Mouse (Mus musculus) left cerebral cortex, adult 8-10 months (tissue): ENCODE measurements at regions not wholly inside any gene's neighbourhood (a gene's known extent, or its start where the extent isn't known, plus 50 kb on each side); places are given as distances from the start of the nearest gene placed in this dataset.
A peak's percentile ranks its signal among the peaks of the same experiment; 100 is the strongest.

Experiments
- DNase-seq, 2 experiments: peaks; one replicate each; pipeline ENCODE4 v3.0.0; 2022; ENCODE audit warnings: low spot score in 2 of 2

DNA sequence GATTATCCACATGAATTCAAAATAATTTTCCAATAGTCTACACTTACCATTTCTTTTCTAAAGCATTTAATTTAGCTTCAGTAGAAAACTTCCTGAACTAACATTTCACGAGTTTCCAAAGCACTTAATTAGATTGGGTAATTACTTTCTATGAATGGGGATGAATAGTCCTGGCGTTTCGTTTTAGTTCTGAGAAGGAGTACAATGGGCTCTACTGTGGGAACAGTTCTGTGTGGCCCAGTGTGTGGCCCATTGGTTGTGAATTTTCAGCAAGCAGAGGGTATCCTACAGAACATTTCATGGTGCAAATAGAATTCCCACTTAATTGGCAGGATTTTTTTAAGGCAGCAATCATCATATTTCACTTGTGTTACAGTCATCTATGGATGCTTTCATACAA, 95.5 kb downstream of the 1700017N19Rik start:
- no peak for DNase-seq

GRCm38 (mm10) chr10:100695944-100696343, 105.7 kb downstream of the 1700017N19Rik start:
- DNase-seq, result no peak

DNA sequence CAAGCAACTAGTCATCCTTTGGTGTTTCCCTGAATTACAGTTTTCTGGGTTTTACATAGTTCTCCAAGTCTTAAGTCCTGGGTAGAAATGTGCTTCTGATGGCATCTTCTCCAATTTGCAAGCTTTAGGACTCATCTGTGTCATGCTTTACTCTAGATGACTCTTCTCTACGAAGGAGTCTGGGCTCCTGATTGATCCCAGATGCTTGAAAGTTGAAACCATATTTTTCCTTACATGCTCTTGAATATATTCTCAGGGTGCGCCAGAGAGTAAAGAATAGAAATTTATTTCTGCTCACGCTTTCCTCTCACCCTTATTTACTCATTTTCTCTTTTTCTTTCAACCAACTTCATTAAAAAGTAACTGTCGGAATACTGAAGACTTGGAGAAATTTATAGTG, 108.9 kb downstream of the 1700017N19Rik start:
- DNase-seq, result no peak

GRCm38 (mm10) chr10:100700281-100701205, 110.3 kb downstream of the 1700017N19Rik start:
- DNase-seq, result no peak

GRCm38 (mm10) chr10:100701938-100702337, 111.7 kb downstream of the 1700017N19Rik start:
- DNase-seq, result no peak

GRCm38 (mm10) chr10:100716084-100716667, 125.9 kb downstream of the 1700017N19Rik start:
- DNase-seq, result no peak

DNA sequence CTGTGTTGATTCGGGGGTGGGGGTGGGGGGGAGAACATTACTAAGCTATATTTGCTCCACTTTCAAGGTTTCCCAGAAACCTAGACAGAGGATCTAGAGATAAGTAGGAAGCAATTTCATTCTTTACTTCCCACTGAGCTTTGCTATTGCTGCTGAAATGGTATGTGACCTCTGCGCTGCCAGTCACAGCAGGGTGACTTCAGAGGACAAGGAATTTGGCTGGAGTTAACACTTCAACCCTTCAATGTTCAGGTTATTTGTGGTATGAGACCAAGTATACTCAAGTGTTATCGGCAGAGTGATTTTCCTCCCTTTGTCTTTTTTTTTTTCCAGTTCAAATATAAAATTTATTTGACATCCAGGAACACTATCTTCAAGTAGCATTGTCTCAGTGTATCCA, 128.3 kb downstream of the 1700017N19Rik start:
- no peak for DNase-seq

- no peak for DNase-seq
Measured at GRCm38 (mm10) chr10:100741269-100741668, 151.0 kb downstream of the 1700017N19Rik start.

DNA sequence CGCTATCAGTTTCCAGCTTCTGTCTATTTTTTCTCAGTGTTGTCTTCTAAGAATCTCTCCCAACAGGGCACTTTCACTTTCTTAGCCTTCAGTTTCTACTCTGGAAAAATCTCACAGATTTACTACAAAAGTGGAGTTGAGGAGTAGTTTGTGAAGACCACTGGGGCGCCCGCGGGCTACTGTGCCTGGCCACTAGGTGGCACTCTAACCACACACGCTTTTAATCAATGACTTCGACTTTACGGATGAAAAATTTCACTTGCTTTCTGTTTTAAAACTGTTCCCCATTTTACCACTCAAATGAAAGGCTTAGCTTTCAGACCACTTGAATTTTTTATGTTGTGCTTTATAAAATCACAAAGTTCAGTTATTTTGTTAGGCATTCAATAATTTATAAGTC, 151.8 kb downstream of the 1700017N19Rik start:
- DNase-seq, result peak; percentile 31 to 38

GRCm38 (mm10) chr10:100746151-100746550, 155.9 kb downstream of the 1700017N19Rik start:
- no peak for DNase-seq

- DNase-seq, result no peak
Measured at GRCm38 (mm10) chr10:100754957-100755356, 164.7 kb downstream of the 1700017N19Rik start.

GRCm38 (mm10) chr10:100774252-100774651, 184.0 kb downstream of the 1700017N19Rik start:
- no peak for DNase-seq

GRCm38 (mm10) chr10:100792166-100792565, 201.9 kb downstream of the 1700017N19Rik start:
- no peak for DNase-seq

DNA sequence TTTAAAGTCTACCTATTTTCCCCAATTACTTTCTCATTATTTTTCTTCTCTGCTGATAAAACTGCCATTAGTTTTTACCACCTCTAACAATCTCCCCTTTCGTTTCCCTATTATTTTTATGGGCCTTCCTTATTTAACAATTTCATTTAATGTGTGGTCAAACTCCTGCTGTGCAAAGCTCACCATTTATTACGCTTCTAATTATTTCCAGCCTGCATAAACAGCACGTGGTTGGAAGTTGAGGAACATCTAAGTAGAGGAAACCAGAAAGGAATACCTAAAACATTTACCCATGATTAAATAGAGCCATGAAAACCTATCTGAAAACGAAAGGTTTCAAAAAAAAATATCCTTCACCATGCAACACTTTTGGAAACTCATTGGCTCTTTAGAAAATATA, 202.3 kb downstream of the 1700017N19Rik start:
- no peak for DNase-seq

GRCm38 (mm10) chr10:100795215-100795972, 205.1 kb downstream of the 1700017N19Rik start:
- DNase-seq, result no peak

- DNase-seq, result no peak
Measured at GRCm38 (mm10) chr10:100811639-100812038, 221.4 kb downstream of the 1700017N19Rik start.

DNA sequence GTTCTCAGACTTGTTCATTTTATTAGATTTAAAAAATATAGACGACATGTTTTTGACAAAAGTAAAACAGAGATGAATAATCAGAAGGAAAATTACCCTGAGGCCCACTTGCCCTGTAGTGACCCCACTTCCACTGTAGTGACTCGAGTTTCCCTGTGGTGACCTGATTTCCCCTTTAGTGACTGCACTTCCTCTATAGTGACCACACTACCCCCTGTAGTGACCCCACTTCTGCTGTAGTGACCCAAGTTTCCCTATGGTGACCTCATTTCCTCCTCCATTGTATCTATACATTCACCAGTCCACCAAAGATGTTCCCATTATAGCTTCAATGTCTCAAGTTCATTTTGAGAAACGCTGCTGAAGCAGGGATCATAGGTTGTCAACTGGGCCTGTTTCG, 244.5 kb downstream of the 1700017N19Rik start:
- DNase-seq, result no peak

DNA sequence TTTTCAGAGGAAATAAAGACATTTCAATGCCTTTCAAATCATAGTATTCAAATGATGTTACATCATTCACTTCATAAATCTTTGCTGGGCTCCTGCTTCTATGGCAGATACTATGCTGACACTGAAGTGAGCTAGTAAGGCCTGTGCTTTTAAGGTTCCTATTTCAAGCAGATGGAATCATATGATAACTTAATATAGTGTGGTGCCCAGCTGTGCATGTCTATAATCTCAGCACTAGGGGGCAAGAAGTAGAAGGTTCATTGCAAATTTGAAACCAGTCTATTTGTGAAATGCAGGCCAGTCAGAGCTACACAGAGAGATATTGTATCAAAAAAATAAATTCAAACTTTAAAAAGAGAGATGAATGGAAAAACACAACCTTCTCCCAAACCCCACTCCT, 262.9 kb downstream of the 1700017N19Rik start:
- no peak for DNase-seq

DNA sequence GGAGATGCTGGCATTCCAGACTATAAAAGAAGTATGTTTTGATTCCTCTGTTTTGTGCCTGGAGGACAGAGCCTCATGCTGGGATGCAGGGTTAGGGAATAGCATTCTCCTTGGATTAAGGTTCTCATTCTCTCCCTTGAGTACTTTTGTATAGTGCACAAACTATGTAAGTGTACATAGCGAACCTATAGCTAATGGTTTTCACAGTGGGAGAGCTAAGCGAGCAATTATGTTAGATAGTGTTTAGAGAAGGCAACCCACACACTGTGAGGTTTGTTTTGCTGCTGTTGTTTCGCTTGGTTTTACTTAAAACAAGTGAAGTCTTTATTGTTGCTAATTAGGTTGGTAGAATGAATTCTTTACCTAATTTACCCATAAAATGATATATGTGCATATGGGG, 266.2 kb downstream of the 1700017N19Rik start:
- no peak for DNase-seq

- DNase-seq, result no peak
Measured at GRCm38 (mm10) chr10:100865501-100866181, 275.4 kb downstream of the 1700017N19Rik start.

- DNase-seq, result no peak
Measured at GRCm38 (mm10) chr10:100868360-100868916, 278.2 kb downstream of the 1700017N19Rik start.
